ENCODE assay signal across 24 mouse cellular contexts in the genomic region with DNA sequence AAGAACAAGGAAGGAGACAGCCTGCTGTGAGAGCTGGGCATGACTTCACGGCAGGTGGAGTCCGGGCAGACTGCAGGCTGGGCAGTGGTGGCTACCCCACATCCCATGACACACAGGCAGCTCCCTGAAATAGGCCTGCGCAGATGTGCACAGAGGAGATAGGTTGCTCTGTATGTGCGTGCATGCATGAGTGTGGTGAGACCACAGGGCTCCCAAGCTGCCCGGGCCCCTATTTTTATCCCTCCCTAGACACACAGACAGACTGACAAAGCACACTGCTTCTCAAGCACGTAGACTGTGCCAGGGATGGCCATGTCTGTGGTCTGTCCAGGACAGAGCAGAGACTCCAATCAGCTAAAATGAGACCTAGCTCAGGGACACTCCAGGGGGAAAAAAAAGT. TPM values are rescaled to one million over a fixed set of nuclear protein-coding genes. Genes with fewer than 3 reads are reported as not detected.
DNase-seq lines count a peak whose midpoint lies in the region; ATAC-seq and TF ChIP-seq lines count a peak whose summit lies in the region.
"Had no signal": no experiment of that assay in that cellular context is flagged by ENCODE, and none has a peak within 500 bp of the region (broad histone marks: within the 10 kb centered on the region; RNA-seq: fewer than 3 reads in every experiment).

No protein-coding gene starts in this region.

- no peak for TF ChIP-seq CTCF in hindbrain, postnatal 0 days (IDR thresholded peaks at IDR 0.05; ENCODE audit: low read depth)

- 0 out of 2 replicates have a peak overlapping the region, but pooled peaks have one; percentile 35 for H3K27ac ChIP-seq in hindbrain, embryonic 10.5 days
- no peak overlapping the region for H3K27ac ChIP-seq in hindbrain, postnatal 0 days
- H3K27ac ChIP-seq: embryonic facial prominence, embryonic 13.5 days; embryonic facial prominence, embryonic 15.5 days; forebrain, embryonic 10.5 days; forebrain, embryonic 12.5 days had no signal

- DNase-seq in hindbrain, embryonic 10.5 days (ENCODE audit: low spot score) = no peak
- DNase-seq in hindbrain, postnatal 0 days (ENCODE audit: low spot score) = no peak
- peak; percentile 43 for DNase-seq in thymus, postnatal 0 days (ENCODE audit: low spot score)
- DNase-seq in thymus, postnatal 4 days = no peak
- no peak for DNase-seq in layer of hippocampus, postnatal 10 days (ENCODE audit: low spot score in 2 of 2)
- DNase-seq: adrenal gland, adult 2 months; adrenal gland, postnatal 14 days; adrenal gland, postnatal 36 days; B cell, adult 2 months; cerebellum, adult 11-12 months; cerebellum, adult 2 months; cerebellum, adult 9-10 months; cerebellum, postnatal 10 days; cerebellum, postnatal 25 days; embryo, embryonic 11 days had no signal

- ATAC-seq in hindbrain, postnatal 0 days = no peak
- ATAC-seq: CD4-positive, CD25-positive, alpha-beta regulatory T cell, adult 4 months; forebrain, embryonic 14.5 days; forebrain, embryonic 16.5 days had no signal

- no peak overlapping the region for H3K4me2 ChIP-seq in hindbrain, postnatal 0 days (ENCODE audit: low read depth, low read length)
- no peak overlapping the region for H3K4me2 ChIP-seq in myocyte (ENCODE audit: low read depth)
- H3K4me2 ChIP-seq: embryonic facial prominence, embryonic 13.5 days; embryonic facial prominence, embryonic 15.5 days; forebrain, embryonic 12.5 days had no signal

- no peak for TF ChIP-seq POLR2A in myocyte (IDR thresholded peaks at IDR 0.05; ENCODE audit: insufficient read length, low read depth)

- H3K9me3 ChIP-seq in hindbrain, embryonic 10.5 days = no peaks in the 10 kb centered on the region
- no peaks in the 10 kb centered on the region for H3K9me3 ChIP-seq in hindbrain, postnatal 0 days (ENCODE audit: low read length)
- H3K9me3 ChIP-seq: embryonic facial prominence, embryonic 13.5 days; embryonic facial prominence, embryonic 15.5 days; forebrain, embryonic 10.5 days; forebrain, embryonic 12.5 days had no signal

- H3K9ac ChIP-seq in hindbrain, postnatal 0 days (replicated peaks; ENCODE audit: low read length) = no peak overlapping the region
- H3K9ac ChIP-seq: embryonic facial prominence, embryonic 13.5 days; embryonic facial prominence, embryonic 15.5 days; forebrain, embryonic 12.5 days had no signal

- H3K36me3 ChIP-seq in hindbrain, embryonic 10.5 days = no peaks in the 10 kb centered on the region
- H3K36me3 ChIP-seq in hindbrain, postnatal 0 days (ENCODE audit: insufficient read depth, low read length) = no peaks in the 10 kb centered on the region
- no peaks in the 10 kb centered on the region for H3K36me3 ChIP-seq in myocyte (ENCODE audit: control insufficient read depth, insufficient read depth)
- H3K36me3 ChIP-seq: embryonic facial prominence, embryonic 13.5 days; embryonic facial prominence, embryonic 15.5 days; forebrain, embryonic 10.5 days; forebrain, embryonic 12.5 days had no signal

- no peak overlapping the region for H3K4me3 ChIP-seq in hindbrain, embryonic 10.5 days
- H3K4me3 ChIP-seq in hindbrain, postnatal 0 days (ENCODE audit: low read length) = no peak overlapping the region
- no peak overlapping the region for H3K4me3 ChIP-seq in myocyte
- H3K4me3 ChIP-seq: embryonic facial prominence, embryonic 13.5 days; embryonic facial prominence, embryonic 15.5 days; erythroblast, embryonic 14.5 days; forebrain, embryonic 10.5 days; forebrain, embryonic 12.5 days had no signal

- WGBS in hindbrain, embryonic 10.5 days = 88% methylated on average over 6 of the region's 6 CpGs
- whole genome bisulfite sequencing in hindbrain, postnatal 0 days = 80% methylated on average over 6 of the region's 6 CpGs

- H3ac ChIP-seq in myocyte (ENCODE audit: control insufficient read depth, insufficient read length) = no peak overlapping the region

- peaks cover 73% of the 10 kb centered on the region for H3K27me3 ChIP-seq in hindbrain, embryonic 10.5 days (ENCODE audit: insufficient read depth, poor library complexity, severe bottlenecking)
- H3K27me3 ChIP-seq in hindbrain, postnatal 0 days (ENCODE audit: insufficient read depth, low read length) = no peaks in the 10 kb centered on the region
- H3K27me3 ChIP-seq in myocyte (ENCODE audit: control insufficient read depth, insufficient read depth, insufficient read length) = no peaks in the 10 kb centered on the region

- no peaks in the 10 kb centered on the region for H3K79me2 ChIP-seq in myocyte (ENCODE audit: control insufficient read depth, insufficient read depth)

- H3K4me1 ChIP-seq in hindbrain, embryonic 10.5 days (replicated peaks) = peaks cover 21% of the 10 kb centered on the region
- no peaks in the 10 kb centered on the region for H3K4me1 ChIP-seq in hindbrain, postnatal 0 days (ENCODE audit: insufficient read depth, low read length)

TF ChIP-seq in myocyte, 11 proteins besides CTCF, POLR2A, EP300 and RAD21:
- TF ChIP-seq POLR2AphosphoS2 (IDR thresholded peaks at IDR 0.05; ENCODE audit: insufficient read length, low read depth) (no peak), TCF12 (IDR thresholded peaks at IDR 0.05; ENCODE audit: insufficient read depth, poor library complexity, severe bottlenecking) (no peak), MYOG (IDR thresholded peaks at IDR 0.05; ENCODE audit: control insufficient read depth in 1 of 3, insufficient read depth in 1 of 3, insufficient read length in 2 of 3, low read depth in 2 of 3) (peak in 1 of 3 experiments; percentile 41), MYOD1 (IDR thresholded peaks at IDR 0.05; ENCODE audit: control insufficient read depth in 1 of 3, insufficient read length in 2 of 3, low read depth in 2 of 3) (peak in 2 of 3 experiments; percentile 3 to 50)

RNA-seq across cellular contexts. Expression of a gene that starts 10.7 kb away (rescaled TPM):
- polyA plus RNA-seq in hindbrain, embryonic 10.5 days (2016; fragmentation: Nextera tagmentation; extraction: Ambion mirVana) = 0.07 and 0.09 TPM in 2 replicates
- not detected in 2 replicates for total RNA-seq in hindbrain, postnatal 0 days (2014; rRNA removed)
- not detected in 2 replicates for polyA plus RNA-seq in hindbrain, postnatal 0 days (2015; fragmentation: Nextera tagmentation; extraction: Ambion mirVana)
- 4.8 and 7.9 TPM in 2 replicates for polyA plus RNA-seq in thymus, postnatal 0 days (2015; fragmentation: Nextera tagmentation; extraction: Ambion mirVana)
- 19.6 TPM for polyA plus RNA-seq in myocyte (2012; fragmentation: generic; extraction: Trizol)
- total RNA-seq in layer of hippocampus, postnatal 10 days (2021) = not detected
- polyA plus RNA-seq: cerebellum, adult 2 months; forebrain, embryonic 14.5 days; forebrain, embryonic 16.5 days had no signal
